Mouse (Mus musculus): Measurements from ENCODE around the gene Card19.

GRCm38 (mm10) chr13:49219367-49219766 is 3.5 kb upstream of the Card19 start:
- TF ChIP-seq MAFK (IDR thresholded peaks at IDR 0.05; ENCODE audit: insufficient read depth, low read depth, low read length): no peak
- no peak for TF ChIP-seq CHD2 (IDR thresholded peaks at IDR 0.05; ENCODE audit: low read depth, low read length)
- no peak for TF ChIP-seq ZNF384 (IDR thresholded peaks at IDR 0.05; ENCODE audit: low read depth, low read length)

All from ES-E14 (cell line).